Mouse (Mus musculus) gastrocnemius, postnatal 10 days (tissue): ENCODE data around the gene Kcnmb1. TPM values are rescaled to one million over a fixed set of nuclear protein-coding genes. Genes with fewer than 3 reads are reported as not detected.
A peak's percentile ranks its signal among the peaks of the same experiment; 100 is the strongest.

Experiments
- DNase-seq: peaks from one replicate; pipeline ENCODE4 v3.0.0; 2021; ENCODE audit warnings: mixed read lengths
- total RNA-seq, 2 experiments: library from RNA; stranded (reverse); gene quantifications; 2 replicates each; pipeline ENCODE4 v1.2.3; 2021

Gene Kcnmb1
- total RNA-seq, 2 experiments from 2014 or later: 0.19 to 0.20 TPM

GRCm38 (mm10) chr11:34002593-34002965, 39.8 kb downstream of the Kcnmb1 start:
- no peak for DNase-seq

GRCm38 (mm10) chr11:34007616-34008015, 44.8 kb downstream of the Kcnmb1 start:
- no peak for DNase-seq

GRCm38 (mm10) chr11:34008214-34008613, 45.4 kb downstream of the Kcnmb1 start:
- no peak for DNase-seq

GRCm38 (mm10) chr11:34008702-34009101, 45.9 kb downstream of the Kcnmb1 start:
- peak; percentile 39 for DNase-seq

- no peak for DNase-seq
Measured at GRCm38 (mm10) chr11:34009316-34010087, 46.7 kb downstream of the Kcnmb1 start.

GRCm38 (mm10) chr11:34010133-34010858, 47.5 kb downstream of the Kcnmb1 start:
- no peak for DNase-seq

- no peak for DNase-seq
Measured at GRCm38 (mm10) chr11:34010859-34011172, 48.0 kb downstream of the Kcnmb1 start.

GRCm38 (mm10) chr11:34012007-34012652, 49.3 kb downstream of the Kcnmb1 start:
- DNase-seq: no peak

Other genes with a start within 250 kb of the Kcnmb1 start
- gene Kcnip1, start 30.1 kb downstream of the Kcnmb1 start, total RNA-seq: under 1 TPM; 0.14 to 0.18 TPM
- gene Lcp2, start 83.9 kb downstream of the Kcnmb1 start, total RNA-seq: 1 to 10 TPM; 1.5 to 2.6 TPM
- not detected for gene 4930469K13Rik, start 135.5 kb downstream of the Kcnmb1 start, total RNA-seq
- not detected for gene Foxi1, start 245.1 kb downstream of the Kcnmb1 start, total RNA-seq